Mouse (Mus musculus) spleen, postnatal 10 days (tissue): ENCODE measurements around the gene Tmem239.
"Not testable (repeated sequence)": the region's sequence is repeated elsewhere in the genome, so short reads cannot be mapped to it uniquely, and the experiment has no call there.

ENCODE experiments used
- DNase-seq, 2 experiments: peaks; one replicate each; pipeline ENCODE4 v3.0.0; 2021 to 2022; ENCODE audit warnings: low spot score in 2 of 2

Gene Tmem239

GRCm38 (mm10) chr2:130406178-130406577 lies at the start of gene Tmem239:
Tmem239 (plus strand) TSS chr2:130406478.
- DNase-seq: no peak

- DNase-seq: no peak
These were observed 48.7 kb upstream of the Tmem239 start for GRCm38 (mm10) chr2:130357551-130357950.

DNA sequence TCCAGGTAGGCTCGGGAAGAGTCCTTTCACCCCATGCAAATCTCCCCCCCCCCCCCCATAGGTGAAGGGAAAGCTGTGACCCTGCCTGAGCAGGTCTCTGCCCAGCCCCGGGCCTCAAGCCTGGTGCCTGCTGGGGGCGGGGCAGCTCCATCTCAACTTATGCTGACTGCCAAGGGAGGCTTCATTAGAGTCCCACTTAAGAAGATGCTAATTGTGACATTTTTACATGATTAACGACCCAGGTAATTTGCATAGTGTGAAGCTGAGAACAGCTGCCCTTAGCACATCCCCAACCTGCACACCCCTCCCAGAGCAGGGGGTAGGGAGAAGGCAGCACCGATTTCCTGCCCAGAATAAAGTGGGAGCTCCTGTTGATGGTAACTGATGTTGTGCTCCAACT lies 47.4 kb upstream of the Tmem239 start:
- no peak for DNase-seq

DNA sequence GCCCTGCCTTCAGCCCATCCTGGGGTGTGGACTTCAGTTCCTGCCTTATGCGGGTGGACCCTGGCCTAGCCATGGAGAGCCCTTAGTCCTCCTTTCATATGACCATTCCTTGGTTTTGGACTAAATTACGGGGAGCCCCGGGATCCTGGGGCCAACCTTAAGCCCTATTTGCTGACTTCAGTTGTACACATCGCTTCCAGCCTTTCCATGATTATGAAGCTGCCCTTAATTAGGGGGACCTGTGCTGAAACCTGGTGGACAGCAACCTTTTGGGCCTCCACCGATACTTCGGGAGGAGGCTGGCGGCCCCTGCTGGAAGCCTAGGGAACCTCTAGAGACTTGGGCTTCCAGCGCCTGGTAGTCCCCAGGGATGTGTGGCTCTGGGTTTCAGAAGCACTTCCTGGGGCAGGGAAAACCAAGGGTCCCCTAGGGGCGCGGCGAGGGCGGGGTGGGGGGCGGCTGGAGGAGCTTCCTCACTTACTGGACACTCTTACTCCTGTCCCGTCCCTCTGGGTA lies 43.7 kb upstream of the Tmem239 start:
- peak in 1 of 2 experiments; percentile 64 for DNase-seq

DNA sequence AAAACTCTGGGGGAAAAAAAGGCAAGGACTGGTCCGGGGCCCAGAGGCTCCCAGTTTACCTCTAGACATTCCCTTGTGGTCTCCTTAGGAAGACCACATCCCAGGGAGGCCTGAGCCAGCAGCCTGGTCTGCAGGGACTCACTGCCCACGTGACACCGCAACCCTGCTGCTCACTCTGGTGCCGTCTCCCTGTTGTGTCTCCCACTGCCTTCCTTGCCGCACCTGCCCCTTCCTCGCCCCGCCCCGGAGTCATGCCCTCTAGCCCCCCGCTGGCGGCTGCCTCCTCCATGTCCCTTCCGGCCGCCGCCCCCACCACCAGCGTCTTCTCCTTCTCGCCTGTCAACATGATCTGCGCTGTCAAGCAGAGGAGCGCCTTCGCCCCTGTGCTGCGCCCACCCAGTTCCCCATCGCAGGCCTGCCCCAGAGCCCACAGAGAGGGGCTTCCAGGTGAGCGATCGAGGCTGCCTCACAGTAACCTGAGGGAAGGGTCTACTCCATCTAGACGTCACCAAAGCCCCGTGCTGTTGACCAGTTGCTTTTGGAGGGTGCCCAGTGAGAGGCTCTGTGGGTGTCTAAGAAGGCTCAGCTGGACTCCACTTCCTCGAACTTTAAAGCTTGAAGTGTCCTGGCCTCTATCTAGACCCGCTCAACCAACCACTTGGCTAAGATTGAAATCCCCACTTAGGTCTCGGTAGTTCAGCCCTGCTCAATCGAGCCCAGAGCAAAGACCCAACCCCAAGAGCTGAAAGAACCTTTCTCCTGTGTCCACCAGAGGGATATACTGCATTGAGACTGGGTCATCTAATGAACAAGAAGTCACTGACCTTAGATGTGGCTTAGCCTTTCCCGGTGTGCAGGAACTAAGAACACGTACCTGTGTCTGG lies 40.8 kb upstream of the Tmem239 start:
- DNase-seq: no peak

- DNase-seq: no peak
These were observed 38.9 kb upstream of the Tmem239 start for GRCm38 (mm10) chr2:130367386-130367785.

DNA sequence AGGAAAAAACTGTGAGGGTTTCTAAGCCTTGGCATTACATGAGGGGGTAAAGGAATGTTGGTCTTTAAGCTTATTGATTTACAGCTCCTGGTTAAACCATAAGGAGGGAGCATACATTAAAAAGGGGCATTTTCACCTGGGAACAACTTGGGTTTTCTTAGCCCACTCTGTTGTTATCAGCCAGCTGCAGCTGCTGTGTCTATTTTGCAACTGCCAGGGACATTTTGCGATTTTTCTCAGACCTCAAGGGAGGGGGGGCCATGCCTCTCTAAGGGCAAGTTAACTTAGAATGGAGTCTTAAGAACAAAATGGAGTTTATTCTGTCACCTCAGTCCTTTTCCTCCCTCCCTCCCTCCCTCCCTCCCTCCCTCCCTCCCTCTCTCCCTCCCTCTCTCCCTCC lies 33.3 kb upstream of the Tmem239 start:
- DNase-seq: not testable (repeated sequence)

GRCm38 (mm10) chr2:130374951-130375350 lies 31.3 kb upstream of the Tmem239 start:
- DNase-seq: no peak

GRCm38 (mm10) chr2:130383205-130383604 lies 23.1 kb upstream of the Tmem239 start:
- no peak for DNase-seq

GRCm38 (mm10) chr2:130383895-130384294 lies 22.4 kb upstream of the Tmem239 start:
- DNase-seq: no peak

- no peak for DNase-seq
These were observed 20.1 kb upstream of the Tmem239 start for GRCm38 (mm10) chr2:130386212-130386611.

GRCm38 (mm10) chr2:130388796-130389195 lies 17.5 kb upstream of the Tmem239 start:
- no peak for DNase-seq

DNA sequence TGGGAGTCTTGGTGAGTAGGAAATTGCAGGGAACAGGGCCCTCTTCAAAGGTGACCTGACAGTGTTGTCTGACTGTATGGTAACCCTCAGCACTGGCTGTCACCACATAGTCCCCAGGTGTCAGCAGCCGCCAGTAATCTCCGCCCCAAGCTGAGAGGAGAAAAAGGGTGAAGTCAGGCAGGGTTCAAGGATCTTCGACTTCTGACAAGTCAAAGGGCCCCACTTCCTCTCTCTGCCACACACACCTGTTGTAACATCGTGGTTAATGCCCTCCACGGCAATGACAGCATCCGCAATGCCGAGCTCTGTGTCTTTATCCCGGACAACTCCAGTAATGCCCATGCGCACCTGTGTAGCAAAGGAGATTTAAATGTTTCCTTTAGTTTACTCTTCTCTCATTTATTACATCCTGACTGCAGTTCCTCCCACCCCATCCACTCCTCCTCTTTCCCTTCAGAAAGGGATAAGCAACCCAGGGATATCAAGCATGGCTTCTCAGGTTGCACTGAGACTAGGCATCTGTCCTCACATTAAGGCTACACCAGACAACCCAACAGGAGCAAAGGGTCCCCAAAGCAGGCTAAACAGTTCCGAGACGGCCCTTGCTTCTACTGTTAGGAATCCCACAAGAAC lies 15.2 kb upstream of the Tmem239 start:
- no peak for DNase-seq

DNA sequence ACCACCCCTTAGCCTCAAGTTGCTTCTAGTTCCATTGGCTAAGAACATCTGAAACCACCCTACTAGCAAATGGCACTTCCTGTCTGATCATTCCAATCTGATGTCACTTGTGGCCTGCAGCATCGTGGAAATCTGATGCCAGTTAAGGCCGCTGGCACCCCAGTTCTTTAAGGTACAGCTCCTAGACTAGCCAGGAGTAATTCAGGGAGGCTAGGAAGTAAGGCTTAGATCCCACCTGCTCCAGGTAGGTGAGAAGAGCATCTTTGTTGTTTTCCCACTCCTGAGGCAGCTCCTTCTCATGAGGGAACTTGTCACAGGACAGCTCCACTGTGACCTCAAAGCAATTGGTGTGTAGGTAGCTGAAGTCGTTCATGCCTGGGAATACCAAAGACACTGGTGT lies 13.4 kb upstream of the Tmem239 start:
- DNase-seq: no peak

DNA sequence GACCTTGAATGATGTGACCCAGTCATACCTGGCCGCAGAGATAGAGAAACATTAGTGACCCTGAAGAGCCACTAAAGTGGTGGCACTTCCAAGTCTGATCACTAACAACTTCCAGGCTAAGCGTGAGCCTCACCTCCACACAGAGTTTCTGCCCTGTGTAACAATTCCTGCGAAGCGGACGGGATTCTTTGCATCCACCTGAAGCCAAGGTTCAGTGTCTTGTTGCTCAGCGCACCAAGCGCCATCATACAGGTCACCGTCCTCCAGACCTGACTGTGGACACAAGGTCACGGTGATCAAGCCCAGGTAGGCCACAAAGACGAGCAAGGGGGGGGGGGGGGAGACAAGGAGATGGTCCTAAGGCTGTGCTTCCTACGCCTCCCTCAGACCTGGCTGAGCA lies 10.6 kb upstream of the Tmem239 start:
- no peak for DNase-seq

GRCm38 (mm10) chr2:130397186-130397985 lies 8.9 kb upstream of the Tmem239 start, which contains the start of gene Cpxm1:
Cpxm1 (minus strand) TSS chr2:130397574.
- DNase-seq: no peak

- no peak for DNase-seq
These were observed 8.2 kb upstream of the Tmem239 start for GRCm38 (mm10) chr2:130398091-130398490.

DNA sequence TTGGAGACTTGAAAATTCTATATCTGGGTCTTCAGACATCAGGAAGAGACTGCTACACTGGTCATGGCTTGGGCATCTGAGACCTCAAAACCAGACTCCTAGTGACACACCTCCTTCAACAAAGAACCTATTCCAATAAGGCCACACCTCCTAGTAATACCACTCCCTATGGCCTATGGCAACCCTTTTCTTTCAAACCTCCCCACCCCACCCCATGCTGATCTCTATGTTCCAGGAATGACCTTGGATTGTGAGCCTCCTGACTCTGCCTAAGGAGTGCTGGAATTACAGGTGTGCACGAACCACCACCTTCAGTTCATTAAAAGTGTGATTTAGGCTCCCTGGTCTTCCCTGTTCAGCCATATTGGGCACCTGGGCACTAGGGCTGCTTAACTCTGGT lies 6.2 kb upstream of the Tmem239 start:
- DNase-seq: no peak

- DNase-seq: no peak
These were observed 4.4 kb upstream of the Tmem239 start for GRCm38 (mm10) chr2:130401891-130402290.

- DNase-seq: no peak
These were observed 1.3 kb upstream of the Tmem239 start, which contains the start of the genes Gm28372 and 1700020A23Rik for GRCm38 (mm10) chr2:130404939-130405338. Gm28372 (plus strand) TSS chr2:130405239. 1700020A23Rik (plus strand) TSS chr2:130405259.

- no peak for DNase-seq
These were observed 1.9 kb downstream of the Tmem239 start for GRCm38 (mm10) chr2:130408194-130408593.
